Mouse (Mus musculus) myocyte (in vitro differentiated cells): ENCODE measurements around the gene Ppp2r5c. TPM values are rescaled to one million over a fixed set of nuclear protein-coding genes. Genes with fewer than 3 reads are reported as not detected.

Source experiments
- H3K27me3 ChIP-seq: one replicate; pipeline ENCODE4 v1.6.1; 2011; ENCODE audit not compliant: control insufficient read depth, insufficient read depth, insufficient read length
- H3K36me3 ChIP-seq: one replicate; pipeline ENCODE4 v1.6.1; 2011; ENCODE audit not compliant: control insufficient read depth, insufficient read depth
- H3K4me2 ChIP-seq: one replicate; pipeline ENCODE4 v1.6.1; 2011; ENCODE audit warnings: low read depth, control low read depth
- H3K4me3 ChIP-seq: one replicate; pipeline ENCODE4 v1.5.1; 2011; ENCODE audit warnings: mild to moderate bottlenecking, control low read depth, moderate library complexity
- H3K79me2 ChIP-seq: one replicate; pipeline ENCODE4 v1.6.1; 2011; ENCODE audit not compliant: control insufficient read depth, insufficient read depth
- H3ac ChIP-seq: one replicate; pipeline ENCODE4 v1.6.1; 2011; ENCODE audit not compliant: control insufficient read depth, insufficient read length
- CEBPB ChIP-seq: IDR thresholded peaks from 2 replicates; pipeline ENCODE4 v1.6.1; 2011; ENCODE audit warnings: mild to moderate bottlenecking, moderate library complexity; ENCODE audit not compliant: poor library complexity, insufficient read depth, severe bottlenecking
- E2F4 ChIP-seq: IDR thresholded peaks from one replicate; pipeline ENCODE4 v1.6.1; 2011; ENCODE audit warnings: mild to moderate bottlenecking, control low read depth, moderate library complexity; ENCODE audit not compliant: insufficient read depth
- MAX ChIP-seq: IDR thresholded peaks from one replicate; pipeline ENCODE4 v1.6.1; 2011; ENCODE audit warnings: low read depth, mild to moderate bottlenecking, control low read depth
- MYOD1 ChIP-seq, 3 experiments: IDR thresholded peaks; one replicate each; pipeline ENCODE4 v1.6.1; 2011; ENCODE audit warnings: control low read depth in 2 of 3, low read depth in 2 of 3, mild to moderate bottlenecking in 2 of 3, moderate library complexity in 1 of 3; ENCODE audit not compliant: insufficient read length in 2 of 3, control insufficient read depth in 1 of 3
- MYOG ChIP-seq, 3 experiments: IDR thresholded peaks; one replicate each; pipeline ENCODE4 v1.6.1; 2011; ENCODE audit warnings: control low read depth in 2 of 3, low read depth in 2 of 3, mild to moderate bottlenecking in 2 of 3; ENCODE audit not compliant: insufficient read length in 2 of 3, control insufficient read depth in 1 of 3, insufficient read depth in 1 of 3
- POLR2A ChIP-seq: IDR thresholded peaks from one replicate; pipeline ENCODE4 v1.6.1; 2011; ENCODE audit warnings: low read depth, mild to moderate bottlenecking, control low read depth, moderate library complexity; ENCODE audit not compliant: insufficient read length
- POLR2AphosphoS2 ChIP-seq: IDR thresholded peaks from one replicate; pipeline ENCODE4 v1.6.1; 2011; ENCODE audit warnings: low read depth, control low read depth; ENCODE audit not compliant: insufficient read length
- REST ChIP-seq: IDR thresholded peaks from one replicate; pipeline ENCODE4 v1.6.1; 2011; ENCODE audit warnings: mild to moderate bottlenecking, control low read depth, moderate library complexity; ENCODE audit not compliant: insufficient read depth, insufficient read length
- SRF ChIP-seq: IDR thresholded peaks from one replicate; pipeline ENCODE4 v1.6.1; 2011; ENCODE audit warnings: low read depth; ENCODE audit not compliant: control insufficient read depth, insufficient read length
- TCF12 ChIP-seq: IDR thresholded peaks from one replicate; pipeline ENCODE4 v1.6.1; 2011; ENCODE audit warnings: mild to moderate bottlenecking, control low read depth; ENCODE audit not compliant: poor library complexity, insufficient read depth, severe bottlenecking
- TCF3 ChIP-seq: IDR thresholded peaks from one replicate; pipeline ENCODE4 v1.6.1; 2011; ENCODE audit warnings: low read depth, control low read depth; ENCODE audit not compliant: insufficient read length
- USF1 ChIP-seq: IDR thresholded peaks from one replicate; pipeline ENCODE4 v1.6.1; 2011; ENCODE audit warnings: low read depth, mild to moderate bottlenecking, control low read depth, moderate library complexity
- polyA plus RNA-seq: library from polyadenylated mRNA; unstranded; fragments of >200 nt; fragmentation: generic; extraction: Trizol; gene quantifications from one replicate; pipeline ENCODE4 v1.2.1, GENCODE M21; 2012; ENCODE audit warnings: missing spikeins

Ppp2r5c gene
- polyA plus RNA-seq, 1 experiment = 42.1 TPM

DNA sequence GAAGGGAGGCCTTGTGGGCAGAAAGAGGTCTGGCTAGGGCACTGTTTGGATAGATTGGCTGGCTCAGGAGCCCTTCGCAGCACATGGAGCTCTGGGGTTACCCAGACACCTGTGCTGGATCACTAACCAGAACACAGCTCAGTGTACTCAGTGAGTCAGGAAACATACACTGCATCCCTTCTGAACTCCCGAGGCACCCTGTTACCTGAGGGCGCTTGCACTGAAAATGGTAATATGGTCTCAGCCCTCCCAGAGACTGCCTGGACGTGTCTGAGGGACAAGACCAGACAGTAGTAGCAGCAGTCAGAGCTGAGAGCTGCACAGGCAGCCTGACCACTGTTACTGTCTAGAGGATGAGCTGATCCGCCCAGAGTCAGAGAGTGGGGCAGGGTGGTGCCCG is 85.8 kb downstream of the Ppp2r5c start:
- Histone ChIP-seq H3K36me3 (peaks cover 1% of the 10 kb centered on the region), H3K27me3 (no peaks in the 10 kb centered on the region), H3K4me2 (no peak overlapping the region), H3K4me3 (no peak overlapping the region), H3K79me2 (peaks cover 11% of the 10 kb centered on the region), H3ac (no peak overlapping the region)
- TF ChIP-seq TCF12 (no peak), MYOG (IDR thresholded peaks at IDR 0.05; ENCODE audit: control insufficient read depth in 1 of 3, insufficient read depth in 1 of 3, insufficient read length in 2 of 3, low read depth in 2 of 3) (no peak), E2F4 (no peak), POLR2AphosphoS2 (no peak), MAX (no peak), POLR2A (no peak), TCF3 (no peak), REST (no peak), MYOD1 (IDR thresholded peaks at IDR 0.05; ENCODE audit: control insufficient read depth in 1 of 3, insufficient read length in 2 of 3, low read depth in 2 of 3) (no peak), SRF (no peak), CEBPB (no peak), USF1 (no peak)

DNA sequence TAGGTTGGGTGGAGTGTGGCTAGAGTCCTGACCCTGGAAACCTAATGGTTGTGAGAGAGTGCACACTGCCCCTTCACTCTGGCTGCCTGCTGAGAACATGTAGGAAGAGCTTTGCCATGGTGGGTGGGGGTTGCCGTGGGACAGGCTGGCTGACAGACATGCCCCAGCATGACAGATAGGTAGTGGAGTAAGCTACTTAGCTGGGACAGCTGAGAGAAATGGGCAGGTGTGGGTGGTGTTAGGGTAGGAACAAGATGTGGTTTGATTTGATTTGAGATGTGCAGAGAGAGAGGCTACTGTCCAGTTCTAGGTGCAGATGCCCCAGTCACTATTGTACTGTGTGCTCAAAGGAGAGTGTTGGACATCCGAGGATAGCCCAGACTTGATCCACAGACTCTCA is 86.2 kb downstream of the Ppp2r5c start:
- H3K79me2 ChIP-seq = peaks cover 11% of the 10 kb centered on the region
- no peaks in the 10 kb centered on the region for H3K36me3 ChIP-seq
- peak; percentile 29 for TF ChIP-seq POLR2AphosphoS2
- TF ChIP-seq MYOD1 (IDR thresholded peaks at IDR 0.05; ENCODE audit: control insufficient read depth in 1 of 3, insufficient read length in 2 of 3, low read depth in 2 of 3) = peak in 1 of 3 experiments; percentile 60
- no peak for TF ChIP-seq USF1
- H3K4me3 ChIP-seq = no peak overlapping the region
- H3K4me2 ChIP-seq = no peak overlapping the region
- no peaks in the 10 kb centered on the region for H3K27me3 ChIP-seq
- H3ac ChIP-seq = no peak overlapping the region

DNA sequence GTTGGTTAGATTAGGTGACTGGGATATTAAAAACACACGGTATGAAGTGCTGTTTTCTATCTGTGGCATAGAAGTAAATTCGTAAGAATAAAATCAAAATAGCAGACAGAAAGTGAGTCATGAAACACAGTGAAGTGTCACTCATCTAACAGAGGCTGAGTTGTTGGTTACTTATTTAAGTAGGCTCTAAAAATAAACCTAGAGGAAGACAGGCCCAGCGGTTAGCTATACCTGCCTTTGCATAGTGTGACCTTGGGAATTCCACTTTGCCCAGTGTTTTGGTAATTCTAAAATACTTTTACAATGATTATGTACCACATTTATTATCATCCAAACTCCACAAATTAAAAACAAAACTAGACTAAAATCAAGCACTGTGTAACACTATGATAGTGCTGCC is 86.9 kb downstream of the Ppp2r5c start:
- TF ChIP-seq POLR2A = no peak
- TF ChIP-seq TCF3 = no peak
- TF ChIP-seq CEBPB = no peak
- no peak for TF ChIP-seq MAX
- no peak for TF ChIP-seq REST
- TF ChIP-seq TCF12 = no peak
- no peak for TF ChIP-seq USF1
- TF ChIP-seq POLR2AphosphoS2 = no peak
- no peak for TF ChIP-seq MYOG (IDR thresholded peaks at IDR 0.05; ENCODE audit: control insufficient read depth in 1 of 3, insufficient read depth in 1 of 3, insufficient read length in 2 of 3, low read depth in 2 of 3)
- TF ChIP-seq MYOD1 (IDR thresholded peaks at IDR 0.05; ENCODE audit: control insufficient read depth in 1 of 3, insufficient read length in 2 of 3, low read depth in 2 of 3) = no peak
- TF ChIP-seq E2F4 = no peak
- TF ChIP-seq SRF = no peak
- H3K36me3 ChIP-seq = no peaks in the 10 kb centered on the region
- peak overlapping the region; percentile 36 for H3K4me2 ChIP-seq
- peaks cover 11% of the 10 kb centered on the region for H3K79me2 ChIP-seq
- H3K27me3 ChIP-seq = no peaks in the 10 kb centered on the region
- H3K4me3 ChIP-seq = no peak overlapping the region
- H3ac ChIP-seq = no peak overlapping the region

DNA sequence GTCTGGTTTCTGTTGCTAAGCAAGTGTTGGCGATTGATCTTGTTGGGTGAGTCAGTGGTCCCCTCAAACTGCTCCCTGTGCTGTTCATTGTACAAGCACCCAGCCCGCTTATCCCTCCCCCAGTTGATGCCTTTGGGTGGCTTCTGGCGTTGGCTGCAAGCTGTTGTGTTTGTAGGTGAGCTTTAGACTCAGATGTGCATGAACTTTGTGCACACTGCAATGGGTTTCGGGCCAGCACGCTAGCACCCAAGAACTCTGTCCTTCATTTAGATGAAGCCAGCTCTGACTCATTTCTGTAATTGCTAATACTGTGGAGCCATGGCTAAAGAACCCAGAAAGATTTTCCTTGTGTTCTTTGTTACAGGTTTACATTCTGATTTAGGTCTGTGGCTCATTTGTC is 88.4 kb downstream of the Ppp2r5c start:
- no peak overlapping the region for H3K4me2 ChIP-seq
- TF ChIP-seq TCF3 (no peak), SRF (no peak), POLR2AphosphoS2 (no peak), CEBPB (no peak), MYOG (IDR thresholded peaks at IDR 0.05; ENCODE audit: control insufficient read depth in 1 of 3, insufficient read depth in 1 of 3, insufficient read length in 2 of 3, low read depth in 2 of 3) (no peak), POLR2A (no peak), E2F4 (no peak), USF1 (no peak), TCF12 (no peak), MYOD1 (IDR thresholded peaks at IDR 0.05; ENCODE audit: control insufficient read depth in 1 of 3, insufficient read length in 2 of 3, low read depth in 2 of 3) (no peak), REST (no peak), MAX (no peak)
- peaks cover 16% of the 10 kb centered on the region for H3K79me2 ChIP-seq
- H3K36me3 ChIP-seq = no peaks in the 10 kb centered on the region
- no peaks in the 10 kb centered on the region for H3K27me3 ChIP-seq
- no peak overlapping the region for H3K4me3 ChIP-seq
- no peak overlapping the region for H3ac ChIP-seq

DNA sequence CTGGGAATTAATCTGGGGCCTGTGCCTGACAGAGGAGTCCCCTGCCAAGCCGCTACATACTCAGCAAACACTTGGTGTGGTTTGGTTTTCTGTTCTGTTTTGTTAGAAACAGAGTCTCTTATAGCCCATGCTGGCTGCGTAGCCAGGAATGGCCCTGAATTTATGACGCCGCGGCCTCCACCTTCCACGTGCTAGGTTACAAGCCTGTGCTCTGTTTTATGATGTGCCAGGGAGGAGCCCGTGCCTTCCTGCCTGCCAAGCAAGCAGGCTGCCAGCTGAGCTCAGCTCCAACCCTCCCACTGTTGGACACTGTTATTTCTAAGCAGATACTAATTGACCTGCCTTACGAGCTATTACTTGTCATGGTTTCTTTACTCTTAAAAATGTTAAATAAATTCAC is 90.8 kb downstream of the Ppp2r5c start:
- Histone ChIP-seq H3K4me2 (no peak overlapping the region), H3ac (no peak overlapping the region), H3K36me3 (no peaks in the 10 kb centered on the region), H3K27me3 (no peaks in the 10 kb centered on the region), H3K79me2 (peaks cover 20% of the 10 kb centered on the region), H3K4me3 (no peak overlapping the region)
- TF ChIP-seq POLR2AphosphoS2 (no peak), CEBPB (no peak), REST (no peak), MAX (no peak), MYOD1 (IDR thresholded peaks at IDR 0.05; ENCODE audit: control insufficient read depth in 1 of 3, insufficient read length in 2 of 3, low read depth in 2 of 3) (no peak), POLR2A (no peak), E2F4 (no peak), USF1 (no peak), SRF (no peak), MYOG (IDR thresholded peaks at IDR 0.05; ENCODE audit: control insufficient read depth in 1 of 3, insufficient read depth in 1 of 3, insufficient read length in 2 of 3, low read depth in 2 of 3) (no peak), TCF12 (no peak), TCF3 (no peak)
